Comparison of ENCODE assay signal across 41 mouse cellular contexts in the genomic region with DNA sequence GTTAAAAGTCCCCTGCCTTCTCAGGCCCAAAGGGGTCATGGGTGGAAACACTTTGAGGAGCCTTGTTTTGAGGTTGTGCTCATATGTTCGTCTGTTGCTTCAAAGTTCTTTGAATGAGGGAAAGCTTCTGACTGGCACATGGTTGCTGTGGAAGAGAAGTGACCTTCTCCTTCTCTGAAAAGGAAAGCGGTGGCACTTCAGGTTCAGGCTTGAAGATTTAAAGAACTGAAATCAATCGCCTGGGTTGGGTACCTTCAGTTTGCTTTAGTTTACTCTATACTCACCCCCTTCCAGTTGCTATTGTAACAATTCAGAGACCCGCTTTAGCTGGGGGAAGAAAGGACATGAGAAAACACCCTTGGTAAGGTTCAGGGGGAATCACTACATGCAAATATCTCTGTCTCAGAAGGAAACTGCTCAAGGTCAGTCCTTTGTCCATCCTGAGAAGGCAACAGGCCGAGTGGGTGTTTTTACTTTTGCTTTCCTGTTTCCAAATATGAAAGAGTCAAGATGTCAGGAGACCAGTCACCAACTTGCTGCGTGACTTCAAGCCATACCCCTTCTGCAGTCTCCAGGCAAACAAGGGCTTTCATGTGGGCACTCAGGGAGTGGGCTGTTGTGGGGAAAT. TPM values are rescaled to one million over a fixed set of nuclear protein-coding genes. Genes with fewer than 3 reads are reported as not detected.
"Had no signal": no experiment of that assay in that cellular context is flagged by ENCODE, and none has a peak within 500 bp of the region (broad histone marks: within the 10 kb centered on the region; RNA-seq: fewer than 3 reads in every experiment).

No protein-coding gene starts in this region.

- H3K9ac ChIP-seq: heart, embryonic 12.5 days; heart, embryonic 13.5 days; heart, embryonic 15.5 days; hindbrain, embryonic 12.5 days; hindbrain, embryonic 13.5 days; hindbrain, embryonic 14.5 days; hindbrain, embryonic 15.5 days; intestine, embryonic 15.5 days; kidney, embryonic 15.5 days had no signal

- H3K27me3 ChIP-seq: heart, embryonic 15.5 days; hindbrain, embryonic 12.5 days; hindbrain, embryonic 13.5 days; hindbrain, embryonic 15.5 days; intestine, embryonic 15.5 days had no signal

- H3K27ac ChIP-seq: heart, embryonic 13.5 days; heart, embryonic 15.5 days; hindbrain, embryonic 10.5 days; hindbrain, embryonic 12.5 days; hindbrain, embryonic 13.5 days; hindbrain, embryonic 14.5 days; hindbrain, embryonic 15.5 days; hindbrain, postnatal 0 days; intestine, embryonic 15.5 days; kidney, embryonic 15.5 days; kidney, postnatal 0 days; layer of hippocampus, adult 2 months; left cerebral cortex, adult 2 months had no signal

- H3K4me2 ChIP-seq: heart, embryonic 12.5 days; heart, embryonic 13.5 days; heart, embryonic 15.5 days; hindbrain, embryonic 12.5 days; hindbrain, embryonic 13.5 days; hindbrain, embryonic 14.5 days; hindbrain, embryonic 15.5 days; intestine, embryonic 15.5 days; kidney, embryonic 15.5 days had no signal

- H3K4me3 ChIP-seq: heart, embryonic 12.5 days; heart, embryonic 13.5 days; heart, embryonic 15.5 days; hindbrain, embryonic 10.5 days; hindbrain, embryonic 12.5 days; hindbrain, embryonic 13.5 days; hindbrain, embryonic 15.5 days; intestine, embryonic 15.5 days; kidney, embryonic 15.5 days; layer of hippocampus, adult 2 months; left cerebral cortex, adult 2 months had no signal

- H3K36me3 ChIP-seq: heart, embryonic 12.5 days; heart, embryonic 13.5 days; heart, embryonic 15.5 days; hindbrain, embryonic 10.5 days; hindbrain, embryonic 12.5 days; hindbrain, embryonic 13.5 days; hindbrain, embryonic 15.5 days; intestine, embryonic 15.5 days; kidney, embryonic 15.5 days had no signal

- H3K9me3 ChIP-seq: heart, embryonic 12.5 days; heart, embryonic 13.5 days; heart, embryonic 15.5 days; hindbrain, embryonic 10.5 days; hindbrain, embryonic 12.5 days; hindbrain, embryonic 13.5 days; hindbrain, embryonic 15.5 days; intestine, embryonic 15.5 days; kidney, embryonic 15.5 days had no signal

- DNase-seq: heart, postnatal 10 days; heart, postnatal 14 days; heart, postnatal 36 days; heart, postnatal 4 days; kidney, adult 11 months; kidney, adult 18-20 months; kidney, adult 2 months; kidney, adult 8-10 months; kidney, adult 9 months; kidney, postnatal 10 days; kidney, postnatal 14 days; kidney, postnatal 25 days; kidney, postnatal 36 days; kidney, postnatal 4 days; layer of hippocampus, adult 9-11 months; layer of hippocampus, postnatal 36 days had no signal

- ATAC-seq: hindbrain, embryonic 16.5 days; hindbrain, postnatal 0 days; inflammation-experienced regulatory T-cells, adult 6 months; intestine, embryonic 15.5 days; intestine, embryonic 16.5 days; intestine, postnatal 0 days had no signal

RNA-seq across cellular contexts. Expression of a gene that starts 12.7 kb away (rescaled TPM):
- total RNA-seq: heart, postnatal 10 days; heart, postnatal 14 days; heart, postnatal 36 days; hematopoietic stem cell, adult 5-6 weeks; layer of hippocampus, adult 18-20 months; layer of hippocampus, adult 2 months; layer of hippocampus, adult 8-10 months; layer of hippocampus, postnatal 10 days; layer of hippocampus, postnatal 14 days; layer of hippocampus, postnatal 25 days; layer of hippocampus, postnatal 36 days had no signal
- polyA plus RNA-seq: heart, embryonic 14.5 days; hindbrain, embryonic 10.5 days; hindbrain, embryonic 13.5 days; hindbrain, embryonic 14.5 days; hindbrain, embryonic 16.5 days had no signal
